Mouse (Mus musculus): ENCODE measurements around the gene Tmem107.

The Tmem107 gene

GRCm38 (mm10) chr11:69074776-69075069, 4.1 kb downstream of the Tmem107 start:
- DNase-seq (ENCODE audit: low read depth, low spot score), result no peak

GRCm38 (mm10) chr11:69075764-69076479, 5.3 kb downstream of the Tmem107 start:
- DNase-seq (ENCODE audit: low read depth, low spot score), result no peak

- DNase-seq (ENCODE audit: low read depth, low spot score), result no peak
Observed at GRCm38 (mm10) chr11:69076572-69076971, 6.0 kb downstream of the Tmem107 start.

- DNase-seq (ENCODE audit: low read depth, low spot score), result no peak
Observed at GRCm38 (mm10) chr11:69077316-69077715, 6.7 kb downstream of the Tmem107 start.

GRCm38 (mm10) chr11:69078041-69078440, 7.4 kb downstream of the Tmem107 start:
- no peak for DNase-seq (ENCODE audit: low read depth, low spot score)

- no peak for DNase-seq (ENCODE audit: low read depth, low spot score)
Observed at GRCm38 (mm10) chr11:69078805-69079438, 8.3 kb downstream of the Tmem107 start.

GRCm38 (mm10) chr11:69080102-69080854, 9.7 kb downstream of the Tmem107 start:
- DNase-seq (ENCODE audit: low read depth, low spot score), result no peak

- no peak for DNase-seq (ENCODE audit: low read depth, low spot score)
Observed at GRCm38 (mm10) chr11:69080855-69081222, 10.2 kb downstream of the Tmem107 start.

- DNase-seq (ENCODE audit: low read depth, low spot score), result no peak
Observed at GRCm38 (mm10) chr11:69081613-69082012, 11.0 kb downstream of the Tmem107 start.

GRCm38 (mm10) chr11:69085608-69086007, 15.0 kb downstream of the Tmem107 start:
- DNase-seq (ENCODE audit: low read depth, low spot score), result no peak

GRCm38 (mm10) chr11:69086390-69086789, 15.8 kb downstream of the Tmem107 start:
- DNase-seq (ENCODE audit: low read depth, low spot score), result no peak

- DNase-seq (ENCODE audit: low read depth, low spot score), result no peak
Observed at GRCm38 (mm10) chr11:69087082-69087481, 16.5 kb downstream of the Tmem107 start.

- no peak for DNase-seq (ENCODE audit: low read depth, low spot score)
Observed at GRCm38 (mm10) chr11:69087597-69087996, 17.0 kb downstream of the Tmem107 start.

- DNase-seq (ENCODE audit: low read depth, low spot score), result peak; percentile 81
Observed at GRCm38 (mm10) chr11:69088103-69088855, 17.7 kb downstream of the Tmem107 start, which contains the start of gene Vamp2. Vamp2 (plus strand) TSS chr11:69088490.

- no peak for DNase-seq (ENCODE audit: low read depth, low spot score)
Observed at GRCm38 (mm10) chr11:69088856-69089615, 18.4 kb downstream of the Tmem107 start.

GRCm38 (mm10) chr11:69089616-69090290, 19.1 kb downstream of the Tmem107 start:
- DNase-seq (ENCODE audit: low read depth, low spot score), result no peak

- DNase-seq (ENCODE audit: low read depth, low spot score), result no peak
Observed at GRCm38 (mm10) chr11:69090367-69090766, 19.8 kb downstream of the Tmem107 start.

GRCm38 (mm10) chr11:69091566-69092385, 21.2 kb downstream of the Tmem107 start:
- no peak for DNase-seq (ENCODE audit: low read depth, low spot score)

GRCm38 (mm10) chr11:69092386-69092751, 21.8 kb downstream of the Tmem107 start:
- peak; percentile 72 for DNase-seq (ENCODE audit: low read depth, low spot score)

- DNase-seq (ENCODE audit: low read depth, low spot score), result no peak
Observed at GRCm38 (mm10) chr11:69092871-69093270, 22.3 kb downstream of the Tmem107 start.

Measured in skeletal muscle tissue, adult 2 months (tissue).